Mouse (Mus musculus) splenic B cell, adult 2 months (primary cell): ENCODE data around the gene Gm5798.
"Not testable (repeated sequence)": the region's sequence is repeated elsewhere in the genome, so short reads cannot be mapped to it uniquely, and the experiment has no call there.

Experiments
- DNase-seq: peaks from one replicate; pipeline ENCODE4 v3.0.0-alpha.2; 2011; ENCODE audit warnings: low read depth, low spot score
- H3K27me3 ChIP-seq: 2 replicates; pipeline ENCODE4 v1.6.1; 2012; ENCODE audit warnings: mild to moderate bottlenecking, low read length, moderate library complexity, mixed read lengths; ENCODE audit not compliant: control insufficient read depth, poor library complexity, insufficient read depth, severe bottlenecking
- H3K36me3 ChIP-seq: 2 replicates; pipeline ENCODE4 v1.6.1; 2012; ENCODE audit warnings: mild to moderate bottlenecking, low read length, moderate library complexity, mixed read lengths; ENCODE audit not compliant: control insufficient read depth, poor library complexity, insufficient read depth, severe bottlenecking

Gm5798 gene

DNA sequence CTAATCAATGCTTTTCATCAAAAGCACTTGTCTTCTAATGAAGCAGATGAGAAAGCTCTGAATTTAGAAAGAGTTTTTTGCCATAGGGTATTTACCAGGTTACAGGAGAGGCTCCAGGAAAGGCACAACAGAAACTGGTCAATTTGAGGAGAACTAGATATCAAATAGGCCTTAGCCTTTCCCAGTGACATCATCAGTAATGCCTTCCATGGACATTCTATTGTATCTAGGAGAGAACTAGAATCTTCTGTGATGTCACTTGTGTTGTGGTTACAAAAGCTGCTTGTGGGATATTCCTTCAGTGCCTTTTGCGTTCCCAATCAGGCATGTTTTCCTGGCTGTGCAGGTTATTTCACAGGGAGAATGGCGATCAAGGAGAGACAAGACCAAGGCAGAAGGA lies at the start of gene Gm5798:
TSS of gene Gm5798 (plus strand) at position 301 of the 400 bp plus-strand sequence.
- not testable (repeated sequence) for H3K36me3 ChIP-seq, H3K27me3 ChIP-seq, DNase-seq

DNA sequence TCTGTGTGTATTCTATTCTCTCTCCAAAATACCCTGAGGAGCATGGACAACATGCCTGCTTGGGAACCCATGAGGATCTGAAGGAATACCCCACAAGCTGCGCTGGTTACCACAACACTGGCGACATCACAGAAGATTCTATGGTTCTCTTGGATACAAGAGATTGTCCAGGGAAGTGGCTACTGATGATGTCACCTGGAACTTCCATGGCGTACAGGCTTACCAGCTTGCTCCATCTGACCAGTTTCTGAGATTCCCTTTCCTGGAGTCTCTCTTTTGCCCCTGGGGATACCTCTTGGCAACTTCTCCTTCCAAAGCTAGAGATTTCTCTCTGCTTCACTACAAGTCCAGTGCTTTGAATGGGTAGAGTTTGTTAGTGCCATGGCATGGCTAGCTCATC lies 37.9 kb downstream of the Gm5798 start, which contains the start of gene Gm7945:
TSS of gene Gm7945 (minus strand) at position 101 of the 400 bp plus-strand sequence.
- not testable (repeated sequence) for H3K27me3 ChIP-seq, H3K36me3 ChIP-seq, DNase-seq
